1 mouse cellular context compared by ENCODE assay signal in the genomic region with DNA sequence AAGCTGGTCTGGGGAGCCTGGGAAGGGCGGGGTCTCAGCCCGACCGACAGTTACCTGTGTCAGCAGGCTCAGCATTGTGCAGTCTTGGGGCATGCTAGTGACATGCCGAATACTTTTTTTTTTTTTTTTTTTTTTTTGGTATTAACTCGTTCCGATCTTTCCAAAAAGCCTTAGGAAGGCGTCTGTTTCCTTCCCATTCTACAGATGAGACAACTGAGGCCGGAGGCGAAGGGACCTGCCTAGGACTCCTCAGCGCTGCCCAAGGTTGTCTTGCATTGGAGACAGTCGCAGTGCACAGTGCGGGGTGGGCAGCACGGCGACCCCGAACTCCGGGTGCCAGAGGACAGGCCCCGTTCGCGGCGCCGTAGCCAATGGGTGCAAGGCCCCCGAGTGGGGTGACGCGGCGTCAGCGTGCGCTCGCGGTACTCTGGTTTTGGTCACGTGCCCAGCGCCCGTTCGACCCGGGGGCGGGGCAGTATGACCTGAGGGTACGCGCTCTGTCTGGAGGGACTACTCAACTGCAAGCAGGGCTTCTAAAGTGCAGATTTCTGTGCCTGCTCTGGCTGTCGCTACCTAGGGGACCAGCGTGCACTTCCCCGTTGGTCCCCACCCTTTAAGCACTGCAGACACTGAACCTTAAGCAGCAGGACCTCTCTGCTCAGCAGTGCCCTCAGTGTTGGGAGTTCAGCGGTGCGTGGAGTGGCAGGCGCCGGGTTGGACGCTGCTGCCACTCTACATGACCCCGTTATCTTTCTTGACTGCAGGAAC.
TF ChIP-seq lines count a peak whose summit lies in the region.

A gene (minus strand): TSS at position 113 of the 768 bp plus-strand sequence.

TF ChIP-seq in CH12.LX, 34 proteins besides CTCF, POLR2A, EP300 and RAD21 (continued from another document):
- 0 out of 2 replicates have a peak, but pooled peaks have one; percentile 43 for TF ChIP-seq KAT2A (IDR thresholded peaks at IDR 0.05; ENCODE audit: insufficient replicate concordance, low read length)
- peak; percentile 84 for TF ChIP-seq ZNF384 (IDR thresholded peaks at IDR 0.05; ENCODE audit: low read depth, low read length)
- TF ChIP-seq GABPA (IDR thresholded peaks at IDR 0.05; ENCODE audit: insufficient replicate concordance, low read depth, low read length), result no peak
- peak; percentile 84; the same call in 1 of the 2 replicates for TF ChIP-seq NELFE (IDR thresholded peaks at IDR 0.05; ENCODE audit: low read depth, low read length)
- peak; percentile 84; the same call in 1 of the 2 replicates for TF ChIP-seq MAZ (IDR thresholded peaks at IDR 0.05; ENCODE audit: low read depth, low read length)
- TF ChIP-seq USF2 (conservative IDR thresholded peaks at IDR 0.05; ENCODE audit: low read depth, low read length), result peak; percentile 96
- 0 out of 2 replicates have a peak, but pooled peaks have one; percentile 59 for TF ChIP-seq TBP (conservative IDR thresholded peaks at IDR 0.05; ENCODE audit: low read depth, low read length)
- TF ChIP-seq NRF1 (IDR thresholded peaks at IDR 0.05; ENCODE audit: low read depth, low read length), result peak; percentile 60
- TF ChIP-seq ETS1 (conservative IDR thresholded peaks at IDR 0.05; ENCODE audit: low read depth, low read length), result no peak
- TF ChIP-seq E2F4 (IDR thresholded peaks at IDR 0.05; ENCODE audit: insufficient replicate concordance, low read depth, low read length), result no peak
- TF ChIP-seq JUN (IDR thresholded peaks at IDR 0.05; ENCODE audit: insufficient read depth, low read depth, low read length), result no peak
- TF ChIP-seq SMC3 (IDR thresholded peaks at IDR 0.05; ENCODE audit: low read depth, low read length), result peak; percentile 5; the same call in 1 of the 2 replicates
